Mouse (Mus musculus) erythroblast, adult 5-6 weeks (primary cell): ENCODE measurements around the gene Rpsa. TPM values are rescaled to one million over a fixed set of nuclear protein-coding genes. Genes with fewer than 3 reads are reported as not detected.
A peak's percentile ranks its signal among the peaks of the same experiment; 100 is the strongest.

Experiments used
- ATAC-seq: replicated peaks from 2 replicates; pipeline ENCODE4 v1.8.0; 2016; ENCODE audit warnings: moderate number of reproducible peaks, mild to moderate bottlenecking, moderate TSS enrichment, inconsistent platforms; ENCODE audit not compliant: poor library complexity, low FRiP score, severe bottlenecking
- total RNA-seq, 2 experiments: library from RNA; stranded (forward) in 1 of 2; stranded (reverse) in 1 of 2; fragments of 150-400 nt in 1 of 2; fragments of 200-764, 138-1000 nt in 1 of 2; gene quantifications; 2 replicates each; pipeline versions ENCODE4 v1.2.3 to v1.2.4; 2015 to 2017; ENCODE audit warnings: low replicate concordance in 2 of 2

The Rpsa gene
- total RNA-seq, 2 experiments from 2014 or later, result 535 to 872 TPM

- no peak for ATAC-seq
Observed at GRCm38 (mm10) chr9:120111156-120111945, 16.1 kb upstream of the Rpsa start.

- ATAC-seq, result peak; percentile 23
Observed at GRCm38 (mm10) chr9:120112472-120112871, 15.0 kb upstream of the Rpsa start.

- no peak for ATAC-seq
Observed at GRCm38 (mm10) chr9:120113456-120113855, 14.0 kb upstream of the Rpsa start.

GRCm38 (mm10) chr9:120114051-120114788, 13.3 kb upstream of the Rpsa start:
- ATAC-seq, result no peak

GRCm38 (mm10) chr9:120114789-120115151, 12.7 kb upstream of the Rpsa start:
- peak; percentile 49 for ATAC-seq

GRCm38 (mm10) chr9:120115580-120115979, 11.9 kb upstream of the Rpsa start:
- ATAC-seq, result peak; percentile 67

GRCm38 (mm10) chr9:120116184-120116624, 11.3 kb upstream of the Rpsa start:
- ATAC-seq, result peak; percentile 54

- ATAC-seq, result no peak
Observed at GRCm38 (mm10) chr9:120118212-120118611, 9.3 kb upstream of the Rpsa start.

- no peak for ATAC-seq
Observed at GRCm38 (mm10) chr9:120120503-120120902, 7.0 kb upstream of the Rpsa start.

GRCm38 (mm10) chr9:120126868-120127267, 621 bp upstream of the Rpsa start:
- no peak for ATAC-seq

- ATAC-seq, result no peak
Observed at GRCm38 (mm10) chr9:120129276-120129675, 1.8 kb downstream of the Rpsa start.

GRCm38 (mm10) chr9:120131784-120132288, 4.3 kb downstream of the Rpsa start:
- no peak for ATAC-seq

- ATAC-seq, result no peak
Observed at GRCm38 (mm10) chr9:120132980-120133754, 5.7 kb downstream of the Rpsa start.

- ATAC-seq, result no peak
Observed at GRCm38 (mm10) chr9:120133755-120134475, 6.4 kb downstream of the Rpsa start.

GRCm38 (mm10) chr9:120134529-120135160, 7.2 kb downstream of the Rpsa start:
- no peak for ATAC-seq

GRCm38 (mm10) chr9:120135454-120135853, 8.0 kb downstream of the Rpsa start:
- ATAC-seq, result no peak

GRCm38 (mm10) chr9:120140652-120141051, 13.2 kb downstream of the Rpsa start:
- peak; percentile 90 for ATAC-seq

- ATAC-seq, result no peak
Observed at GRCm38 (mm10) chr9:120144474-120144873, 17.0 kb downstream of the Rpsa start.

- no peak for ATAC-seq
Observed at GRCm38 (mm10) chr9:120149222-120149828, 21.8 kb downstream of the Rpsa start, which contains the start of gene Mobp. Gene Mobp, plus strand, starts transcription at chr9:120149707.
